Mouse (Mus musculus): ENCODE results near the gene Sgsm1. TPM values are rescaled to one million over a fixed set of nuclear protein-coding genes. Genes with fewer than 3 reads are reported as not detected.

Sgsm1 gene
- polyA plus RNA-seq, 1 experiment = 1.1 TPM

- no peak for TF ChIP-seq POLR2A (IDR thresholded peaks at IDR 0.05; ENCODE audit: low read depth, low read length)
- TF ChIP-seq CTCF (IDR thresholded peaks at IDR 0.05; ENCODE audit: borderline replicate concordance, insufficient read depth, low read length) = peak; percentile 72
- Histone ChIP-seq H3K27ac (ENCODE audit: insufficient read depth, low read length) (no peak within 1 kb of the TSS), H3K4me1 (ENCODE audit: control insufficient read depth, insufficient read depth, low read length) (peaks cover 5% of the 10 kb centered on the region), H3K4me3 (ENCODE audit: insufficient read depth, low read length) (peak within 1 kb of the TSS; percentile 49)
These were observed 89.3 kb downstream of the Sgsm1 start, which contains the start of gene 2900026A02Rik for GRCm38 (mm10) chr5:113221147-113221865. Gene 2900026A02Rik, minus strand, starts transcription at chr5:113221236.

GRCm38 (mm10) chr5:113220383-113221146, 90.0 kb downstream of the Sgsm1 start:
- Histone ChIP-seq H3K27ac (ENCODE audit: insufficient read depth, low read length) (no peak overlapping the region), H3K4me1 (ENCODE audit: control insufficient read depth, insufficient read depth, low read length) (peaks cover 9% of the 10 kb centered on the region; the same call in 1 of the 2 replicates), H3K4me3 (ENCODE audit: insufficient read depth, low read length) (peak overlapping the region; percentile 49)
- TF ChIP-seq CTCF (IDR thresholded peaks at IDR 0.05; ENCODE audit: borderline replicate concordance, insufficient read depth, low read length) (no peak), POLR2A (IDR thresholded peaks at IDR 0.05; ENCODE audit: low read depth, low read length) (no peak)

GRCm38 (mm10) chr5:113219876-113220275, 90.7 kb downstream of the Sgsm1 start:
- Histone ChIP-seq H3K27ac (ENCODE audit: insufficient read depth, low read length) (no peak overlapping the region), H3K4me1 (ENCODE audit: control insufficient read depth, insufficient read depth, low read length) (peaks cover 9% of the 10 kb centered on the region; the same call in 1 of the 2 replicates), H3K4me3 (ENCODE audit: insufficient read depth, low read length) (no peak overlapping the region)
- TF ChIP-seq POLR2A (IDR thresholded peaks at IDR 0.05; ENCODE audit: low read depth, low read length) (no peak), CTCF (IDR thresholded peaks at IDR 0.05; ENCODE audit: borderline replicate concordance, insufficient read depth, low read length) (no peak)

GRCm38 (mm10) chr5:113219450-113219849, 91.1 kb downstream of the Sgsm1 start:
- peaks cover 9% of the 10 kb centered on the region; the same call in 1 of the 2 replicates for H3K4me1 ChIP-seq (ENCODE audit: control insufficient read depth, insufficient read depth, low read length)
- no peak overlapping the region for H3K4me3 ChIP-seq (ENCODE audit: insufficient read depth, low read length)
- TF ChIP-seq POLR2A (IDR thresholded peaks at IDR 0.05; ENCODE audit: low read depth, low read length) (no peak), CTCF (IDR thresholded peaks at IDR 0.05; ENCODE audit: borderline replicate concordance, insufficient read depth, low read length) (no peak)
- H3K27ac ChIP-seq (ENCODE audit: insufficient read depth, low read length) = no peak overlapping the region

DNA sequence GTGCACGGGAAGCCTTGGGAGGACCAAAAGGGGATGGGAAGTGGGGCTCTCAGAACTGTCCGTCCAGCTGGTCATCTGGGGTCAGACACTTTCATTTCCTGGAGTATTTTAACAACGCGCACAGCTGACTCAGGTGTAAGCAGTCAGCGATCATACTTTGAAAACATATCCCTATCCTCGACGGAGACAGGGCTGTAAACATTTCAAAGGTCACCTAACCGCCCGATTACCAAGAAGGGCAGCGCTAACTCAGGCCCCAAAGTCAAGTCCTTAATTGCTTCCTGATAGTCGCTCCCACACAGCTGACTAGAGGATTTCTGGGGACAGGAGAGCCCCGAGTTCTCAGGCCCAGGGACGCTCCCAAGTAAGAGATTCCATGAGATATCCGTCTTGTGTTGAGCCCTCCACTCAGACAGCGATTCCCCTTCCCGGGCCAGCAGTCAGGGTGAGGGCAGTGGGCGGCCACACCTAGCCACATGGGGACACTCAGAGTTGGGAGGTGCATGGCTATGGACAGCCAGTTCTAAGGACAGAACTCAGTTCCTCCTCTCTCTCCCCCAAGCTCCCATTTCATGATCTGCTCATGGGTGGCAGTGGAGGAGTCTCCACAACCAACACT, 91.9 kb downstream of the Sgsm1 start:
- peaks cover 9% of the 10 kb centered on the region; the same call in 1 of the 2 replicates for H3K4me1 ChIP-seq (ENCODE audit: control insufficient read depth, insufficient read depth, low read length)
- no peak for TF ChIP-seq CTCF (IDR thresholded peaks at IDR 0.05; ENCODE audit: borderline replicate concordance, insufficient read depth, low read length)
- no peak for TF ChIP-seq POLR2A (IDR thresholded peaks at IDR 0.05; ENCODE audit: low read depth, low read length)
- H3K27ac ChIP-seq (ENCODE audit: insufficient read depth, low read length) = no peak overlapping the region
- no peak overlapping the region for H3K4me3 ChIP-seq (ENCODE audit: insufficient read depth, low read length)

DNA sequence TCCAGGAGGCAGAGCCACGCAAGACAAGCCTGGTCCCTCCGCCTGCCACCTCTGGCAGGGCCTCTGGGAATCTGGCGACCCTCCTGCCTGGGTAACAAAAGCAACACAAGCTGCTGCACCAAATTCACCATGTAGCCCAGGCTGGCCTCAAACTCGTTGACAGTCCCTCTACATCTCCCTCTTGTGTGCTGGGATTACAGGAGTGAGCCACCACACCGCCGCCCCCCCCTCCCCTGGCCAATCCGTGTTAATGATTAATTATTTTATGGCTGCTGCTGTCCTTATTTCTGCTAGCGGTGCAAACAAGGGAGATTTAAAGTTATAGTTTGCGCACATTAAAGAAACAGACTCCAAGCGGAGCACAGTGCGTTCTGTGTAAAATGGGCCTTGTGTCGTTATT, 93.5 kb downstream of the Sgsm1 start:
- no peak for TF ChIP-seq CTCF (IDR thresholded peaks at IDR 0.05; ENCODE audit: borderline replicate concordance, insufficient read depth, low read length)
- TF ChIP-seq POLR2A (IDR thresholded peaks at IDR 0.05; ENCODE audit: low read depth, low read length) = no peak
- Histone ChIP-seq H3K4me1 (ENCODE audit: control insufficient read depth, insufficient read depth, low read length) (peaks cover 9% of the 10 kb centered on the region; the same call in 1 of the 2 replicates), H3K4me3 (ENCODE audit: insufficient read depth, low read length) (no peak overlapping the region), H3K27ac (ENCODE audit: insufficient read depth, low read length) (peak overlapping the region; percentile 49; the same call in 1 of the 2 replicates)

DNA sequence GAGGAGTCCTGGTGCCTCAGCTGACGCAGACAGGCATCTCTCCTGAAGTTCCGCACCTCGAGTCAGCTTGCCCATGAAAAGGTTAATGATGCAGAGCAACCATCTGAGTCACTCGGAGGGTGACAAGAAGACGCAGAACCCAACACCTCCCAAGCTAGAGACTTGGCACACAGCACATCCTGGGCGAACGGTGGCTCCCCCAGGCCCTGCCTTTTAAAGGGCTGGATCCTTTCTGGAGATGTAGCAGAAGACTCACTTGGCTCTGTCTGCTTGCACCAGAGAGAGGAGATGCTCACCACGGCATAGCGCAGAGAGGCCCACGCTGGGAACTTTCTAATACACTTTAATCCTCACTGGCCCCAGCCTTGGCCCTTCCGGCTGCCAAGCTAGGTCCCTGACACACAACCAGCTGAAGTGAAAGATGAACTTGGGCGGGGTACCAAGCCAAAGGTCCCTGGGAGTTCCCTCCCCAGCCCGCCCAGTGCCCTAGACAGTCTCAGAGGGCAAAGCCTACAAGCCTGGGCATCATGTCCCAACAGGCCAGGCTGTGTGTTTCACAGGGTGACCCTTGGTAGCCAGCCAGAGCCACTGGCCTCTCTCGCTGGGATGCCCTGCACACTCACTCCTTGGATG, 94.1 kb downstream of the Sgsm1 start:
- Histone ChIP-seq H3K4me3 (ENCODE audit: insufficient read depth, low read length) (no peak overlapping the region), H3K27ac (ENCODE audit: insufficient read depth, low read length) (peak overlapping the region; percentile 49), H3K4me1 (ENCODE audit: control insufficient read depth, insufficient read depth, low read length) (peaks cover 9% of the 10 kb centered on the region; the same call in 1 of the 2 replicates)
- no peak for TF ChIP-seq POLR2A (IDR thresholded peaks at IDR 0.05; ENCODE audit: low read depth, low read length)
- TF ChIP-seq CTCF (IDR thresholded peaks at IDR 0.05; ENCODE audit: borderline replicate concordance, insufficient read depth, low read length) = no peak

DNA sequence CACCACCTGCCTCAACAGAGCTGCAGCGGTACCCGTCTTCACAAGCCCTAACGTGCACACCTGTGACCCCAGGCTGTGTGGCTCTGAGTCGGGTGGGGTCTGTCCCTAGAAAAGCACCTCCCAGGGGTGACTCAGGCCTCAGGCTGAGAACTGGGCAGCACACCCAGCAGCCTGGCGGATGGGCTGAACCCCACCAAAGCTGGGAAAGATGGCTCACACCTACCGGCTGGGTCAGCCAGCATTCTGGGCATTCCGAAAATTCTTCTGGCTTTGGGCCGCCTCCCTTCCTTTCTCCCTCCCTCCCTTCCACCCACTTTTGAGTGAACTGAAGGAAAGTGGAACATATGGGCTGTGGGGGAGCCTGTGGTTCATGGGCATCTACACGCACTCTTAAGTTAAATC, 95.0 kb downstream of the Sgsm1 start:
- TF ChIP-seq CTCF (IDR thresholded peaks at IDR 0.05; ENCODE audit: borderline replicate concordance, insufficient read depth, low read length) (no peak), POLR2A (IDR thresholded peaks at IDR 0.05; ENCODE audit: low read depth, low read length) (no peak)
- H3K4me3 ChIP-seq (ENCODE audit: insufficient read depth, low read length) = no peak overlapping the region
- peak overlapping the region; percentile 49 for H3K27ac ChIP-seq (ENCODE audit: insufficient read depth, low read length)
- peaks cover 9% of the 10 kb centered on the region; the same call in 1 of the 2 replicates for H3K4me1 ChIP-seq (ENCODE audit: control insufficient read depth, insufficient read depth, low read length)

GRCm38 (mm10) chr5:113214455-113214854, 96.1 kb downstream of the Sgsm1 start:
- no peak for TF ChIP-seq CTCF (IDR thresholded peaks at IDR 0.05; ENCODE audit: borderline replicate concordance, insufficient read depth, low read length)
- H3K4me1 ChIP-seq (ENCODE audit: control insufficient read depth, insufficient read depth, low read length) = peaks cover 9% of the 10 kb centered on the region; the same call in 1 of the 2 replicates
- no peak overlapping the region for H3K27ac ChIP-seq (ENCODE audit: insufficient read depth, low read length)
- no peak overlapping the region for H3K4me3 ChIP-seq (ENCODE audit: insufficient read depth, low read length)
